Mouse (Mus musculus): ENCODE results near the gene Asb14. TPM values are rescaled to one million over a fixed set of nuclear protein-coding genes. Genes with fewer than 3 reads are reported as not detected.
"Not testable (repeated sequence)": the region's sequence is repeated elsewhere in the genome, so short reads cannot be mapped to it uniquely, and the experiment has no call there.

The Asb14 gene
- polyA plus RNA-seq, 1 experiment from 2014 or later: 2.8 TPM

DNA sequence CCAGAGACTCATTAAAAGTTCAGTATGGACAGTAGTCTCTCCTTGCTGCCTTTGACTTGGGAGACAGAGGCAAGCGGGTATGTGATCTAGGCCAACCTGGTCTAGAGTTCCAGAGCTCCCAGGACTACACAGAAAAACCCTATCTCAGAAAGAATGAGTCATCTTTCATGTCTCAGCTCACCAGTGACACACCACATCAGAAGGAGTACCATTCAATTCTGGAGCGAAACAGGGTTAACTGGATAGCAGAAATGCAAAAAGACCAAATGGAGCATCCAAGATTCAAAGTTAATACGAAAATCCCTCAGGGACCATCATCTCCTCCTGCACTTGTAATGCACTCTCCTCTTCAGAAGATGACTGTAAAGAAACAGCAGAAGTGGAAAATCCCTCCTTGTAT lies 25.0 kb downstream of the Asb14 start:
- H3K9ac ChIP-seq (ENCODE audit: low read length): no peak overlapping the region
- no peaks in the 10 kb centered on the region; the same call in 1 of the 2 replicates for H3K4me1 ChIP-seq (ENCODE audit: control insufficient read depth, insufficient read depth, low read length)
- no peaks in the 10 kb centered on the region for H3K9me3 ChIP-seq (replicated peaks; ENCODE audit: control insufficient read depth, low read length)
- no peak for ATAC-seq (replicated peaks; ENCODE audit: extremely low read depth, insufficient read depth, low FRiP score)
- WGBS: 93% methylated on average over 3 of the region's 3 CpGs
- H3K4me2 ChIP-seq (ENCODE audit: low read depth, low read length): no peak overlapping the region
- H3K36me3 ChIP-seq (ENCODE audit: control insufficient read depth, insufficient read depth): peaks cover 11% of the 10 kb centered on the region
- H3K27ac ChIP-seq (ENCODE audit: low read length): no peak overlapping the region
- no peak overlapping the region for H3K4me3 ChIP-seq (ENCODE audit: low read length)
- no peaks in the 10 kb centered on the region for H3K27me3 ChIP-seq (ENCODE audit: control insufficient read depth, insufficient read depth, low read length)

GRCm38 (mm10) chr14:26923702-26924421 lies 29.5 kb downstream of the Asb14 start:
- H3K4me2 ChIP-seq (ENCODE audit: low read depth, low read length): no peak overlapping the region
- WGBS: 58% methylated on average over 5 of the region's 5 CpGs
- no peaks in the 10 kb centered on the region; the same call in 1 of the 2 replicates for H3K4me1 ChIP-seq (ENCODE audit: control insufficient read depth, insufficient read depth, low read length)
- peaks cover 26% of the 10 kb centered on the region for H3K36me3 ChIP-seq (ENCODE audit: control insufficient read depth, insufficient read depth)
- H3K9ac ChIP-seq (ENCODE audit: low read length): no peak overlapping the region
- no peak for ATAC-seq (replicated peaks; ENCODE audit: extremely low read depth, insufficient read depth, low FRiP score)
- no peak overlapping the region for H3K4me3 ChIP-seq (ENCODE audit: low read length)
- no peaks in the 10 kb centered on the region for H3K27me3 ChIP-seq (ENCODE audit: control insufficient read depth, insufficient read depth, low read length)
- no peaks in the 10 kb centered on the region for H3K9me3 ChIP-seq (replicated peaks; ENCODE audit: control insufficient read depth, low read length)
- H3K27ac ChIP-seq (ENCODE audit: low read length): no peak overlapping the region

- Histone ChIP-seq H3K36me3 (ENCODE audit: control insufficient read depth, insufficient read depth) (no peaks in the 10 kb centered on the region), H3K9me3 (replicated peaks; ENCODE audit: control insufficient read depth, low read length) (no peaks in the 10 kb centered on the region), H3K4me1 (ENCODE audit: control insufficient read depth, insufficient read depth, low read length) (no peaks in the 10 kb centered on the region), H3K27ac (ENCODE audit: low read length) (no peak overlapping the region), H3K9ac (ENCODE audit: low read length) (no peak overlapping the region), H3K4me2 (ENCODE audit: low read depth, low read length) (no peak overlapping the region), H3K27me3 (ENCODE audit: control insufficient read depth, insufficient read depth, low read length) (no peaks in the 10 kb centered on the region), H3K4me3 (ENCODE audit: low read length) (no peak overlapping the region)
- no peak for ATAC-seq (replicated peaks; ENCODE audit: extremely low read depth, insufficient read depth, low FRiP score)
- 82% methylated on average over 3 of the region's 3 CpGs for WGBS
These were observed 40.5 kb downstream of the Asb14 start for GRCm38 (mm10) chr14:26934891-26935290.

GRCm38 (mm10) chr14:26935558-26935957 lies 41.2 kb downstream of the Asb14 start:
- WGBS: 74% methylated on average over 4 of the region's 4 CpGs
- H3K36me3 ChIP-seq (ENCODE audit: control insufficient read depth, insufficient read depth): no peaks in the 10 kb centered on the region

GRCm38 (mm10) chr14:26956139-26956538 lies 61.8 kb downstream of the Asb14 start:
- H3K4me1 ChIP-seq (ENCODE audit: control insufficient read depth, insufficient read depth, low read length); H3K9me3 ChIP-seq (replicated peaks; ENCODE audit: control insufficient read depth, low read length); H3K4me2 ChIP-seq (ENCODE audit: low read depth, low read length); H3K4me3 ChIP-seq (ENCODE audit: low read length); ATAC-seq (replicated peaks; ENCODE audit: extremely low read depth, insufficient read depth, low FRiP score); H3K9ac ChIP-seq (ENCODE audit: low read length); H3K27me3 ChIP-seq (ENCODE audit: control insufficient read depth, insufficient read depth, low read length); H3K27ac ChIP-seq (ENCODE audit: low read length): not testable (repeated sequence)
- WGBS: 93% methylated on average over 2 of the region's 2 CpGs
- H3K36me3 ChIP-seq (ENCODE audit: control insufficient read depth, insufficient read depth): peaks cover 13% of the 10 kb centered on the region

More at GRCm38 (mm10) chr14:26935558-26935957, 41.2 kb downstream of the Asb14 start:
- no peaks in the 10 kb centered on the region for H3K27me3 ChIP-seq (ENCODE audit: control insufficient read depth, insufficient read depth, low read length)
- no peak overlapping the region for H3K27ac ChIP-seq (ENCODE audit: low read length)
- no peak overlapping the region for H3K4me3 ChIP-seq (ENCODE audit: low read length)
- H3K9me3 ChIP-seq (replicated peaks; ENCODE audit: control insufficient read depth, low read length): no peaks in the 10 kb centered on the region
- no peak overlapping the region for H3K9ac ChIP-seq (ENCODE audit: low read length)
- H3K4me1 ChIP-seq (ENCODE audit: control insufficient read depth, insufficient read depth, low read length): no peaks in the 10 kb centered on the region
- ATAC-seq (replicated peaks; ENCODE audit: extremely low read depth, insufficient read depth, low FRiP score): no peak
- no peak overlapping the region for H3K4me2 ChIP-seq (ENCODE audit: low read depth, low read length)

- WGBS: 94% methylated on average over 1 of the region's 1 CpGs
- Histone ChIP-seq H3K27me3 (ENCODE audit: control insufficient read depth, insufficient read depth, low read length) (no peaks in the 10 kb centered on the region), H3K9ac (ENCODE audit: low read length) (no peak overlapping the region), H3K27ac (ENCODE audit: low read length) (no peak overlapping the region), H3K4me1 (ENCODE audit: control insufficient read depth, insufficient read depth, low read length) (no peaks in the 10 kb centered on the region), H3K4me3 (ENCODE audit: low read length) (no peak overlapping the region), H3K36me3 (ENCODE audit: control insufficient read depth, insufficient read depth) (peaks cover 14% of the 10 kb centered on the region), H3K9me3 (replicated peaks; ENCODE audit: control insufficient read depth, low read length) (no peaks in the 10 kb centered on the region), H3K4me2 (ENCODE audit: low read depth, low read length) (no peak overlapping the region)
- no peak for ATAC-seq (replicated peaks; ENCODE audit: extremely low read depth, insufficient read depth, low FRiP score)
These were observed 66.2 kb downstream of the Asb14 start for GRCm38 (mm10) chr14:26960518-26960917.

Other genes starting within 250 kb of the Asb14 start
- 8.1 and 8.3 TPM in 2 replicates for gene Pde12, start 224.7 kb upstream of the Asb14 start, polyA plus RNA-seq (2015; fragmentation: Nextera tagmentation; extraction: Ambion mirVana)
- 0.16 and 0.20 TPM in 2 replicates for gene Dnah12, start 201.3 kb upstream of the Asb14 start, polyA plus RNA-seq (2015; fragmentation: Nextera tagmentation; extraction: Ambion mirVana)
- gene Appl1, start 76.7 kb downstream of the Asb14 start, polyA plus RNA-seq (2015; fragmentation: Nextera tagmentation; extraction: Ambion mirVana): 25.0 and 30.4 TPM in 2 replicates
- gene Hesx1, start 99.9 kb downstream of the Asb14 start, polyA plus RNA-seq (2015; fragmentation: Nextera tagmentation; extraction: Ambion mirVana): 0.29 TPM in 1 of 2 replicates, not detected in the other
- gene Il17rd, start 144.4 kb downstream of the Asb14 start, polyA plus RNA-seq (2015; fragmentation: Nextera tagmentation; extraction: Ambion mirVana): 0.92 and 1.1 TPM in 2 replicates
- gene Arhgef3, start 220.3 kb downstream of the Asb14 start, polyA plus RNA-seq (2015; fragmentation: Nextera tagmentation; extraction: Ambion mirVana): 17.1 and 18.5 TPM in 2 replicates